Mouse (Mus musculus) midbrain, embryonic 11.5 days (tissue): Measurements from ENCODE around the gene Fbln1. TPM values are rescaled to one million over a fixed set of nuclear protein-coding genes. Genes with fewer than 3 reads are reported as not detected.
"Not testable (repeated sequence)": the region's sequence is repeated elsewhere in the genome, so short reads cannot be mapped to it uniquely, and the experiment has no call there.

Experiments
- ATAC-seq: fragments of 200-750 bp; cut with Nextera tagmentation; 2 replicates; pipeline ENCODE4 v1.8.0; 2017; ENCODE audit warnings: moderate TSS enrichment, moderate library complexity; ENCODE audit not compliant: low FRiP score
- DNase-seq: peaks from one replicate; pipeline ENCODE4 v3.0.0; 2015; ENCODE audit warnings: low spot score; ENCODE audit errors: missing footprints
- H3K27ac ChIP-seq: fragments of 300-500 bp; sonication (generic); 2 replicates; pipeline ENCODE4 v1.5.1; 2014; ENCODE audit warnings: low read depth, low read length
- H3K27me3 ChIP-seq: fragments of 300-500 bp; sonication (generic); 2 replicates; pipeline ENCODE4 v1.6.1; 2014; ENCODE audit warnings: mild to moderate bottlenecking, low read length, moderate library complexity, mixed read lengths; ENCODE audit not compliant: control insufficient read depth, insufficient read depth
- H3K36me3 ChIP-seq: fragments of 300-500 bp; sonication (generic); 2 replicates; pipeline ENCODE4 v1.6.1; 2014; ENCODE audit warnings: mild to moderate bottlenecking, low read length, moderate library complexity, mixed read lengths; ENCODE audit not compliant: control insufficient read depth, insufficient read depth
- H3K4me1 ChIP-seq: fragments of 300-500 bp; sonication (generic); 2 replicates; pipeline ENCODE4 v1.6.1; 2014; ENCODE audit warnings: low read length; ENCODE audit not compliant: control insufficient read depth, insufficient read depth
- H3K4me2 ChIP-seq: fragments of 300-500 bp; sonication (generic); 2 replicates; pipeline ENCODE4 v1.6.1; 2014; ENCODE audit warnings: mild to moderate bottlenecking, moderate library complexity
- H3K4me3 ChIP-seq: fragments of 300-500 bp; sonication (generic); 2 replicates; pipeline ENCODE4 v1.5.1; 2014; ENCODE audit warnings: low read depth, low read length
- H3K9ac ChIP-seq: fragments of 300-500 bp; sonication (generic); 2 replicates; pipeline ENCODE4 v1.6.1; 2014; ENCODE audit warnings: low read length
- H3K9me3 ChIP-seq: fragments of 300-500 bp; sonication (generic); 2 replicates; pipeline ENCODE4 v1.6.1; 2016; ENCODE audit warnings: low read length; ENCODE audit not compliant: control insufficient read depth
- WGBS: fragments of 180-500 bp; shearing (Covaris S2); extraction: QIAGEN DNeasy Blood & Tissue Kit; methylation state at CpG from one replicate; pipeline ENCODE4 v1.1.7; 2014; 5-methylcytosine and 5-hydroxymethylcytosine counted together
- polyA plus RNA-seq: library from polyadenylated mRNA; unstranded; fragments of >200 nt; fragmentation: Nextera tagmentation; extraction: Ambion mirVana; gene quantifications from 2 replicates; pipeline ENCODE4 v1.2.1, GENCODE M21; 2014

The Fbln1 gene
- polyA plus RNA-seq, 1 experiment from 2014 or later = 165 TPM

DNA sequence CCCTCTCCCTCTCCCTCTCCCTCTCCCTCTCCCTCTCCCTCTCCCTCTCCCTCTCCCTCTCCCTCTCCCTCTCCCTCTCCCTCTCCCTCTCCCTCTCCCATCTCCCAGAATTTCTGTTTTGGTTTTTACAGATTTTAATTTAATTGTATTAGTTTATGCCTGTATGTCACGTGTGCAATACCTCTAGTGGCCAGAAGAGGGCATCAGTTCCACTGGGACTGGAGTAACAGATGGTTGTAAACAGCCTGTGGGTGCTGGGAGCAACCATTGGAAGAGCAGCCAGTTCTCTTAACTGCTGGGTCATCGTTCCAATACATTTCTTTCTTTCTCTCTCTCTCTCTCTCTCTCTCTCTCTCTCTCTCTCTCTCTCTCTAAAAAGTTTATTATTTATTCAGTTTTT lies 122.7 kb downstream of the Fbln1 start:
- not testable (repeated sequence) for H3K4me1 ChIP-seq, H3K4me2 ChIP-seq, H3K27me3 ChIP-seq, H3K27ac ChIP-seq, ATAC-seq, H3K9me3 ChIP-seq, H3K9ac ChIP-seq, DNase-seq, H3K36me3 ChIP-seq, H3K4me3 ChIP-seq
- 81% methylated on average over 2 of the region's 2 CpGs for WGBS

GRCm38 (mm10) chr15:85329096-85329495 lies 123.3 kb downstream of the Fbln1 start:
- Histone ChIP-seq H3K27ac (no peak overlapping the region), H3K9ac (no peak overlapping the region), H3K4me3 (no peak overlapping the region), H3K9me3 (no peaks in the 10 kb centered on the region), H3K36me3 (no peaks in the 10 kb centered on the region), H3K4me1 (no peaks in the 10 kb centered on the region), H3K27me3 (no peaks in the 10 kb centered on the region), H3K4me2 (no peak overlapping the region)
- DNase-seq = no peak
- no peak for ATAC-seq
- 93% methylated on average over 5 of the region's 5 CpGs for WGBS

GRCm38 (mm10) chr15:85330024-85330423 lies 124.3 kb downstream of the Fbln1 start:
- 91% methylated on average over 6 of the region's 6 CpGs for WGBS

GRCm38 (mm10) chr15:85333511-85333910 lies 127.8 kb downstream of the Fbln1 start:
- H3K36me3 ChIP-seq, H3K27me3 ChIP-seq, H3K9ac ChIP-seq, H3K4me1 ChIP-seq, ATAC-seq, H3K27ac ChIP-seq, DNase-seq, H3K9me3 ChIP-seq, H3K4me3 ChIP-seq, H3K4me2 ChIP-seq: not testable (repeated sequence)
- WGBS = 87% methylated on average over 6 of the region's 6 CpGs

More at GRCm38 (mm10) chr15:85330024-85330423, 124.3 kb downstream of the Fbln1 start:
- H3K9me3 ChIP-seq = no peaks in the 10 kb centered on the region
- no peak overlapping the region for H3K4me3 ChIP-seq
- H3K4me2 ChIP-seq = no peak overlapping the region
- no peaks in the 10 kb centered on the region for H3K27me3 ChIP-seq
- no peaks in the 10 kb centered on the region for H3K4me1 ChIP-seq
- no peak overlapping the region for H3K27ac ChIP-seq
- H3K9ac ChIP-seq = no peak overlapping the region
- ATAC-seq (no peak), DNase-seq (no peak)
- H3K36me3 ChIP-seq = no peaks in the 10 kb centered on the region

DNA sequence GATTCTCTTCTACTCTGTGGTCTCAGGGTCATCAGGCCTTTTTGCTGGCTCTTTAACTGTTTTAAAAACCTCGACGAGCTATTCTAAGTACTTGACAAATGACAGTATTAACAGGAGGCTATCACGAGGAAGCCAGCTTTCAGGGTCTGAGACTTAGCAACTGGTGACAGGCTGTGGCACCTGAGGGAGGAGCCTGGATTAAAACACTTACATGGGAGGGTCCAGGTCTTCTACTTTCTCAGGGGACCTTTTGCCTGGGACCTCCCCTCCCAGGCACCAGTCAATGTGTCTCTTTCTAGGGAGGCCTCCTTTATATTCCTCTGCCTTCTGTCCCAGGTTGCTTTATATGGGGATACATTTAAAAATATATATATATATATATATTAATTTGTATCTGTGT lies 128.5 kb downstream of the Fbln1 start:
- Histone ChIP-seq H3K27ac (no peak overlapping the region), H3K4me3 (no peak overlapping the region), H3K36me3 (no peaks in the 10 kb centered on the region), H3K9ac (no peak overlapping the region), H3K9me3 (no peaks in the 10 kb centered on the region), H3K4me1 (peaks cover 6% of the 10 kb centered on the region; the same call in 1 of the 2 replicates), H3K4me2 (no peak overlapping the region), H3K27me3 (no peaks in the 10 kb centered on the region)
- ATAC-seq = no peak
- no peak for DNase-seq
- 82% methylated on average over 3 of the region's 3 CpGs for WGBS

- H3K4me2 ChIP-seq = peak within 1 kb of the TSS; percentile 75
- WGBS = 10% methylated on average over 17 of the region's 19 CpGs
- H3K4me1 ChIP-seq = peaks cover 6% of the 10 kb centered on the region; the same call in 1 of the 2 replicates
- no peaks in the 10 kb centered on the region for H3K36me3 ChIP-seq
- H3K27ac ChIP-seq = peak within 1 kb of the TSS; percentile 93
- H3K4me3 ChIP-seq = peak within 1 kb of the TSS; percentile 86
- ATAC-seq (peak; percentile 54), DNase-seq (no peak)
- H3K27me3 ChIP-seq = no peaks in the 10 kb centered on the region
- no peaks in the 10 kb centered on the region for H3K9me3 ChIP-seq
- peak within 1 kb of the TSS; percentile 88 for H3K9ac ChIP-seq
Observed at GRCm38 (mm10) chr15:85335671-85336300, 130.0 kb downstream of the Fbln1 start, which contains the start of gene Atxn10. Gene Atxn10 (plus strand): TSS chr15:85336245.

Other genes starting within 250 kb of the Fbln1 start
- gene 5031439G07Rik, start 217.4 kb upstream of the Fbln1 start, polyA plus RNA-seq = 11.7 and 17.2 TPM in 2 replicates
- 0.15 TPM in 1 of 2 replicates, not detected in the other for gene Upk3a, start 188.8 kb upstream of the Fbln1 start, polyA plus RNA-seq
- gene Fam118a, start 177.0 kb upstream of the Fbln1 start, polyA plus RNA-seq = 30.1 and 32.1 TPM in 2 replicates
- 0.11 and 0.34 TPM in 2 replicates for gene Smc1b, start 74.0 kb upstream of the Fbln1 start, polyA plus RNA-seq
- gene Ribc2, start 73.9 kb upstream of the Fbln1 start, polyA plus RNA-seq = 0.44 and 0.82 TPM in 2 replicates
- gene Atxn10, start 130.3 kb downstream of the Fbln1 start, polyA plus RNA-seq = 419 and 438 TPM in 2 replicates